Mouse (Mus musculus) T-helper 1 cell (primary cell): Measurements from ENCODE around the gene Gm28048.

Source experiments
- in situ Hi-C: fragments of 300-600 bp; cut with MboI, MseI; formaldehyde crosslinking; loops from one replicate; pipeline ENCODE4 v1.15.1; 2025; ENCODE audit warnings: high pct_unique_total_duplicates

Gm28048 gene

DNA sequence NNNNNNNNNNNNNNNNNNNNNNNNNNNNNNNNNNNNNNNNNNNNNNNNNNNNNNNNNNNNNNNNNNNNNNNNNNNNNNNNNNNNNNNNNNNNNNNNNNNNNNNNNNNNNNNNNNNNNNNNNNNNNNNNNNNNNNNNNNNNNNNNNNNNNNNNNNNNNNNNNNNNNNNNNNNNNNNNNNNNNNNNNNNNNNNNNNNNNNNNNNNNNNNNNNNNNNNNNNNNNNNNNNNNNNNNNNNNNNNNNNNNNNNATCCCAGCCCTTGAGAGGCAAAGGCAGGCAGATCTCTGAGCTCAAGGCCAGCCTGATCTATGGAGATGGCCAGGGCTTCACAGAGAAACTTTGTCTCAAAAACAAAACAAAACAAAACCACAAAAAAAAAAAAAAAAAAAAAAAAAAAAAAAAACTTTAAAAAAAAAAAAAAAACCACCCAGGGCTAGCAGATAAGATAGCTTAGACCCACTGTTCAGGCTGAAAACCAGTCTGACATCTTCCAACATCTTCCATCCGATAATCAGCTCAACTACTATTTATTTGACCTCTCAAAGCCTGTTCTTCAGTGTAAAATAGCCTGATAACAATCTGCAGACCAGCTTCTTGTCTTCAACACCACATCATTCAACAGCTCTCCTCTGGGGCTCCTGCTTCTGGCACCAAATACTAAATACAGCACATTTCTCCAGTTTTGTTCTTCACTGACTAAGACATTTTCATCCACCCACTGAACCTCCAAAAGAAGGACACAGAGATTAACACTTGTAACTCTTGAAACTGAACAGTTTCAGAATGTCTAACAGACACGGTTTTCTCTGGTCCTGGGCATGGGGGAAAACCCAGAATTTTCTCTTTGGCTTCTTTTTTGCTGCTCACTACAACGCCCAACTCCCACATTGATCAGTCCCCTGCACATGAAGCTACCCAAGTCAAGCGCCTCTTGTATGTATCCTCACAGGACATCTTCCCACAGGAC lies 136.9 kb downstream of the Gm28048 start:
- in situ Hi-C loops: no loop called here

DNA sequence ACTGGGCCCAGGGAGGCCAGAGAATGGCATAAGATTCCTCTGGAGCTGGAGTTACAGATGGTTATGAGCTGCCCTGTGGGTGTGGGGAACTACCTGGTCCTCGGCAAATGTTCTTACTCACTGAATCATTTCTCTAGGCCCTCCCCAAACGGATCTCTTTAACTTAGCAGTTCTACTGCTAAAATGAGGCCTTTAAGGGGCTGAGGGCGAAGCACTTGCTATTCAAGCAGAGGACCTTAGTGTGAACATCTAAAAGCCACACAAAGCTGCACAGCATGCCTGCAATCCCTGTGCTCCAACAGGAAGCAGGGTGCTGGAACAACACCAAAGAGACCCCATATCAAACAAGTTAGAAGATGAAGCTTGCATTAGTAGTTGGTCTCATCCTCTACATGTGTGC lies 142.4 kb downstream of the Gm28048 start:
- in situ Hi-C loops: no loop called here

GRCm38 (mm10) chr11:22838361-22838760 lies 143.5 kb downstream of the Gm28048 start:
- in situ Hi-C loops: no loop called here

GRCm38 (mm10) chr11:22836269-22836668 lies 145.6 kb downstream of the Gm28048 start:
- in situ Hi-C loops: no loop called here

DNA sequence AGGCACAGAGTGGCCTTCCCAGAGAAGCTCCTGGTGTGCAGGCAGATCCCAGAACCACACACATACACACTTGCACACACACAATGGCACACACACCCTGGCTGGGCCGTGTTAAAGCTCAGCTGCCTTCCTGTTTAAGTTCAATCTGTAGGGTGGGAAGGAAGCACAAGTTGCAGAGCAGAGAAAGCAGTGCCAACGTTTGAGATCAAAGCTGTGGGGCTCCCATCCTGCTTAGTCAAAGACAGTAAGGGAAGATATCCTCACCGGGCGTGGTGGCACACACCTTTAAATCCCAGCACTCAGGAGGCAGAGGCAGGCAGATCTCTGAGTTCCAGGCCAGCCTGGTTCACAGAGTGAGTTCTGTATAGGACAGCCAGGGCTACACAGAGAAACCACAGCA lies 149.3 kb downstream of the Gm28048 start:
- in situ Hi-C loops: no loop called here

- in situ Hi-C loops: no loop called here
Observed at GRCm38 (mm10) chr11:22831916-22832315, 150.0 kb downstream of the Gm28048 start.

- in situ Hi-C loops: no loop called here
Observed at GRCm38 (mm10) chr11:22830684-22831083, 151.2 kb downstream of the Gm28048 start.

GRCm38 (mm10) chr11:22830179-22830611 lies 151.7 kb downstream of the Gm28048 start:
- in situ Hi-C loops: no loop called here

GRCm38 (mm10) chr11:22828988-22829632 lies 152.8 kb downstream of the Gm28048 start:
- in situ Hi-C loops: loop anchor here (10.0 kb wide), 1 partner anchor 194 kb away; no protein-coding TSS in a partner anchor

DNA sequence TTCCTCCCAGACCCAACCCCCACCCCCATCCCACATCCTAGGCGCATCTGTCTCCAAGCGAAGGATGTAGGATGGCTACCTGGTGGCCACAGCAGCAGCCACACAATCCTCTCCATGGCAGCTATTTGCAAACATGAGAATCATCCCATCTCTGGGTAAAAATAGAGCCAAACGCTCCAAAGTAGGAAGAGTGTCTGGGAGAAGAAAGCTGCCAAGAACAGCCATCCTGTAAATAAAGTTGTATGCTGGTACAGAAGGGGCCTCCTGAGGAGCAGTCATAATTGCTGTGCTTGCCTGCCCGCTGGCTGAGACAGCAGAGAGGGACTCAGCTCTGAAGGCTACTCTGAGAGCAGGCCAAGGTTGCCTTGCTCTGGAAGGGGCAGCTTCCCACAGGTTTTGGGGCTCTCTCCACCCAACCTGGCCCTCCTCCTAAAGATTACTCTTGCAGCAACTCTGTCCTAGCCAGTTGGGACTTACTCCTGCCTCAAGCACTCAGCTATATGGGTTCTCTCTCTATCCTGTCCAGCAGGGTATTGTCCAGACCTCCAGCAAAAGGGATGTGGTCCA lies 154.3 kb downstream of the Gm28048 start:
- in situ Hi-C loops: loop anchor here (10.0 kb wide), 1 partner anchor 193 kb away; no protein-coding TSS in a partner anchor

DNA sequence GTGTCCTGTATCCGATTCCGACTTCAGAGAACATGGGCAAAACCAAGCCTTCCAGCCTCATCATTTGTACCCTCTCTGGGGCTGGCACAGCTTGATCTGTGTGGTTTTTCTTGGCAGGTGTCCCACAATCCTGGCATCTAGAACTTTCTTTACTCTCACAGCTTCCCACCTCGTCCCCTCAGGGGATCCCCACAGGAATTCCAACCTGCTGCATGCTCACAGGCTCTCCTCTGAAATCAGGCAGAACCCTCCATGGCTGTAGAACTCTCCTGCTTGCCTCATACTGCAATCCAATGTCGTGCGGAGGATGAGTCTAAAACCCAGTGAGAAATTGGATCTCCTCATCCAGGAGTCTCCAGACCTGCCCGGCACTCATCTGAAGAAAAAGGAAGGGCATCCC lies 155.2 kb downstream of the Gm28048 start:
- in situ Hi-C loops: loop anchor here (10.0 kb wide), 1 partner anchor 192 kb away; no protein-coding TSS in a partner anchor

DNA sequence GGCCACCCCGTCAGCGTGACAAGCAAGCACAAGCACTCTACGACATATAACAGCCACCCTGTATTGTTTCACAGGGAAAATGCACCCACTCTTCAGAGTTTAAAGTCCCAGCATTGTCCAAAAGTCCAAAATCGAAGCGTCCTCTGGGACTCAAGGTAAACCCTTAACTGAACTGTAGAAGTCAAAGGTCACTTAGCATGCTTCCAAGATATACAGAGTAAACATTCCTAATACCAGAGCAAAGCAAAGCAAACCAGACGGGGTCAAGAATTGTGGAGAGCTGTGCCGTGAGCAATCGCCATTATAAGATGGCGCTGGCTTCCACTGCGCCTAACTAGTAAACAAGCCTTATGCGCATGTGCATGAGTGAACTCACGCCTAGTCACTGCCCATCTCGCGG lies 155.8 kb downstream of the Gm28048 start:
- in situ Hi-C loops: loop anchor here (10.0 kb wide), 1 partner anchor 191 kb away; no protein-coding TSS in a partner anchor

DNA sequence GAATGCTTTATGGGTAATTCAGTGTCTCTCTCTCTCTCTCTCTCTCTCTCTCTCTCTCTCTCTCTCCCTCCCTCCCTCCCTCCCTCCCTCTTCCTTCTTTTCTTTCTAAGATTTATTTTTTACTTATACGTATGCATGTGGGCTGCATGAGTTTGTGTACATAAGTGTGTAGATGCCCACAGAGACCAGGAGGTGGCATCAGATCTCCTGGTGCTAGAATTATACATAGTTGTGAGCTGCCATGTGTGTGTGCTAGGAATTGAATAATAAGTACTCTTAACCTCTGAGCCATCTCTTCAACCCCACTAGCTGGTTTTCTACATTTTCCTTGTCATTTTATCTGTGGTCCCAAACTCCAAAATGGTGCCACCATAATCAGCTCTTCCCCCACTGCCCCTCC lies 156.3 kb downstream of the Gm28048 start:
- in situ Hi-C loops: loop anchor here (10.0 kb wide), 1 partner anchor 191 kb away; no protein-coding TSS in a partner anchor

DNA sequence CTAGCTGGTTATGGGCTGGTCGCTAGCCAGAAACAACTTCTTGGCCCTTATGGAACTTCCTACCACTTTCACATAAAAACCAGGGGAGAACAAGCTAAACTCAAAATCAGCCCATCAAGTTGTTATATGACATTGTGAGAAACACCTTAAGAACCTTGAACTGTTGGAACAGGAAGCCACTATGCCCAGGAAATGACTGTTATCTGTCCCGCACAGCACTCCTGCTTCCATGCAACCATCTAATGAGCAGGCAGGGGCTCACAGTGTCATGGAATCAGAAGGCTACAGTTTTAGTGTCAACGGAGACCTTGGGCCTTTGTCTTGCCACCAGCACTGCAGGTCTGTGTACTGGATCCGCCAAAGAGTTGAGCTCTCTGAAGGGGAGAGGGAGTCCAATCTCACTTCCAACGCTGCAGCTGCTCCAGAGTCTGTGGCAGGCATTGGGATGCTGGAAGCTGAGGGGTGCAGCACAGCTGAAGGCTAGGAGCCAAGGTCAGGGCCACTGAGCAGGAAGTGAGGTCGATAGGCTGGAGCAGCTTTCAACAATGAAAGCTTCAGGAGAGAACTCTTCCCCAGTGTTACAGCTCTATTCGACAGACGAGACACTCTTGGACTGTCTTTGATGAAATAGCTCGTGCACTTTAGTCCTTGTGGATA lies 157.7 kb downstream of the Gm28048 start:
- in situ Hi-C loops: loop anchor here (10.0 kb wide), 1 partner anchor 189 kb away; no protein-coding TSS in a partner anchor

GRCm38 (mm10) chr11:22821243-22821642 lies 160.6 kb downstream of the Gm28048 start:
- in situ Hi-C loops: loop anchor here (10.0 kb wide), 1 partner anchor 186 kb away; no protein-coding TSS in a partner anchor

GRCm38 (mm10) chr11:22818371-22818770 lies 163.5 kb downstream of the Gm28048 start:
- in situ Hi-C loops: loop anchor here (5.0 kb wide), 1 partner anchor 34 kb away; no protein-coding TSS in a partner anchor

- in situ Hi-C loops: loop anchor here (5.0 kb wide), 1 partner anchor 36 kb away; no protein-coding TSS in a partner anchor
Observed at GRCm38 (mm10) chr11:22815877-22816276, 166.0 kb downstream of the Gm28048 start.

GRCm38 (mm10) chr11:22815143-22815542 lies 166.7 kb downstream of the Gm28048 start:
- in situ Hi-C loops: loop anchor here (5.0 kb wide), 1 partner anchor 37 kb away; no protein-coding TSS in a partner anchor

- in situ Hi-C loops: no loop called here
Observed at GRCm38 (mm10) chr11:22813921-22814704, 167.8 kb downstream of the Gm28048 start.

DNA sequence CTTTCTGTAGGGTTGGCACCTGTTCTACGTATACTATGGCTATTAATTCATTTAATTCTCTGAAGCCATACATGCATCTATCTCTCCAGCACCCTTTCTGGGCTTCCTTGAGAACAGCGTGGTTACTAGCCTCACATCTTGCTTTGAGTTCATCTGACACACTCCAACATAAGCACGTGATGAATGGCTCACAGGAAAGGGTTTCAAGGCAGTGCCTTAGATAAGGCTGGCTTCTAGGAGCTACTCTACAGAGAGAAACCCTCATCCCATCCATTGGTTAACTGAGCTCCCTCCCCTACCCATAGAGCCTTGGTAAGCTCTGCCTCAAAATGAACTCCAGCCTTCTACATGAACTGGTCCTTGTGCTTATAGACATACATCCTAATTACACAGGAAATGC lies 168.5 kb downstream of the Gm28048 start:
- in situ Hi-C loops: no loop called here
